Mouse (Mus musculus): ENCODE measurements at regions not wholly inside any gene's neighbourhood (a gene's known extent, or its start where the extent isn't known, plus 50 kb on each side); places are given as distances from the start of the nearest gene placed in this dataset.

DNA sequence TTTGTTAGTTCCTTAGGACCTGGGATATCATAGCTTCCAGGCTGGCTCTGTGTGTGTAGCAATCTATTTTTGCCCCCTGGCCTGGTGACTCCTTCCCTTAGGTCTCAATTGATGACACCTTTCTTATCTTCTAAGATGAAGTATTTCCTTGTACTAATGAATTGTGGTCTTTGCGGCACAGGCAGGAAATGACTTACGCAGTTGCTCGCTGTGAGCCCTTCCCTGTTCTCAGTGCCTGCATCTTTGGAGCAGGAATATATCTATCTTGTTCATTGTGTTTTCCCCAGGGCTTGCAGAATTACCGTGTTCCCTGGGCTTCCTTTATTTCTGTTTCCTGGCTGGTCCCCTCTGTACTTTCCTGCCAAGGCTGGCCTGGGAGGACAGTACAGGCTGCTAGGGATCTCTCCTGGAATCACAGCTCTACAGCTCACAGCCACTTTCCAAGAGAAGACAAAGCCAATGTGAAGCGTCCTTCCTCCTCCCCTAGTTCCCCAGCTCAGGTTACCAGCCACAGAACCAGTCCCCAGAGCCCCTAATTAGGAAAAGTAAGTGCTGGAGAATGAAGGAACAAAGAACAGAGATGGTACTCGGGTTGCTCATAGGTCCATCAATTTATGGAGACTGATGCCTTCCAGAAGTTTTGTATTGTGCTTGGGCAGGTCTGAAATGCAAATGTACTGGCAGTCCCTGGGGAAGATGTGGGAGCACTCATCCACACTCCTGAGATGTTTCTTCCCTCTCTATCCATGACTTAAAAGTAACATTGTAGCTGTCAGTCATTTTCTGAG, 119.2 kb upstream of the Eef2kmt start:
- peak; percentile 79 for ATAC-seq

DNA sequence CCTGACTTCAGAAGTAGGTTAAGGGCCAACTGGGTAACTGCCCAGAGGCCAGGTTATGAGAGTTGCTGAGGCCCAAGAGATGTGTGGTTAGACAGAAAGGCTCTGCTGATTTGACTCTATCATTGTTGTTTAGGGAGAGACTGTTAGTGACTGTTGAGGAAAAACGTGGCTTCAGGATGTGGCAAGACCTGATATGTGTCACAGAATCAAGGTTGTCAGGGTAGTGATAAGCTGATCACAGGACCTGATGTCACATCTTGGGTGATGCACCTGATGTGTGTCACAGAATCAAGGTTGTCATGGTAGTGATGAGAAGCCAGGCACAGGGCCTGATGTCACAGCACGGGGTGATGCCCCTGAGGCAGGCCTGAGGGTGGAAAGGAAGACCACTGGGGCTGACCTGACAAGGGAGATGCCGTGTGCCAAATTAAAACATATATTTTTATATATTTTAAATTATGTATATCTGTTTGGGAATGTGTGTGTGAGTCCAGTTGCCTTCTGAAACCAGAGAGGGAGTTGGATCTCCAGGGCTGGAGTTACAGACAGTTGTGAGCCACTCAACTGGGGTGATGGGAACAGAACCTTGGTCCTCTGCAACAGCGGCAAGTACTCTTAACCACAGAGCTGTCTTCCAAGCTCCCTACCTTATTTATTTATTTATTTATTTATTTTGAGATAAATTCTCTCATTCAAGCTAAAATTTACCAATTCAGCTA, 115.6 kb upstream of the Eef2kmt start:
- ATAC-seq = peak; percentile 20

DNA sequence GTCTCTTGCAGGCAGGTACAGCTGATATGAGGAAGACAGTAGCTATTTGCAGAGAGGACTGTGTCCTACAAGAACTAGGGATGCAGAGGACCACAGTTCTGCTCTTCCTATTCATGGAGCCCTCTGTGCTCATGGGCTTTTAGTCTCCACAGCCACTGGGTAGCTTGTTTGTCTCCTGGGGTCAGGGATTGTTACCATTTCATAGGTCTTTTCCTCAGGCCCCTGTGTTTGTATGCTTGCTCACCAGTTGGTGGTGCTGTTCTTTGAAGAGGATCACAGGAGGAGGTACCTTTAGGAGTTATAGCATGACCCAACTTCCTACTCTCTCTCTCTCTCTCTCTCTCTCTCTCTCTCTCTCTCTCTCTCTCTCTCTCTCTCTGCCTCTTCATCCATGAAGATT, 114.7 kb upstream of the Eef2kmt start:
- peak; percentile 29 for ATAC-seq

DNA sequence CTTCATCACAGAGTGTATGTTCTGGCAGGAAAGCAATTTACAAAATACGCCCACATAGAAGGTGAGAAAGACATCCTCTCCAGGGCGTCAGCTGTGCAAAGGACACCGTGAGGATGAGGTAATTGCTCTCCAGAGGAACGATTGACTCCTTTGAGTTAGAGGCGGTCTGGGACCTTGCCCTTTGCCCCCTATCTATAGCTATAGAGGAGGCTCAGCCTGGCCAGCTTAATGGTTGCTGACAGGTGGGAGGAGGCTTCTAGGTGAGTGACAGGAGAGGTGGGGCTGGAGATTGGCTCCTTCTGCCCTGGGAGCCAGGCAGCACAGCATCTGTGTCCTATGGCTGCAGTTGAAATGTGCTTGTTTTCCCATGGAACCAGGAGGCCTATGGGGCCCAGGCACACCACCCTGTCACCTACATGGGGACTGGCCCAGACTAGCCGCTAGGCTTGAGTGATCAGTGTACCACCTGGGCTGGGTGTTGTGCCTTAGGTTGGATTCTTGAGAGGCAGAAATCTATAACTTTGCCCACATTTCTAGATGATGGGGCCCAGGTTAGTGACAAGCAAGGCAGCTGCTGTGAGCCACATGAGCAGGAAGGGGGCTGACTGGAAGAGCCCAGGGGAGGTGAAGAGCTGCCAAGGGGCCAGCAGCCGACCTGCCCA, 113.2 kb upstream of the Eef2kmt start:
- ATAC-seq = peak; percentile 66

DNA sequence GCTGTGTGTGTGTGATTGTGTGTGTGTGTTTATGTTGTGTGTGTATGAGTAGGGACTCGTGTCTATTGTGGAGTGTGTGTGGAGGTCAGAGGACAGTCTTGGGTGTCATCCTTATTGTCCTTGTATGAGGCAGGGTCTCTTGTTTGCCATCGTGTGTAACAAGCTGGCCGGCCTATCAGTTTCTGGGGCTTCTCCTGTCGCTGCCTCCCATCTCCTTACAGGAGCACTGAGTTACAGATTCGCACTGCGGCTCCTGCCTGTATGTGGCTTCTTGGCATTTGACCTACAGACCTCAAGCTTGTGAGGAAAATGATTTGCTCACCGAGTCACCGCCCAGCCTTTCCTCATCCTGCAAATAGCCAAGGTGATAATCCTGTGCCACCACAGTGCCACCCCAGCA, 112.6 kb upstream of the Eef2kmt start:
- ATAC-seq = no peak

DNA sequence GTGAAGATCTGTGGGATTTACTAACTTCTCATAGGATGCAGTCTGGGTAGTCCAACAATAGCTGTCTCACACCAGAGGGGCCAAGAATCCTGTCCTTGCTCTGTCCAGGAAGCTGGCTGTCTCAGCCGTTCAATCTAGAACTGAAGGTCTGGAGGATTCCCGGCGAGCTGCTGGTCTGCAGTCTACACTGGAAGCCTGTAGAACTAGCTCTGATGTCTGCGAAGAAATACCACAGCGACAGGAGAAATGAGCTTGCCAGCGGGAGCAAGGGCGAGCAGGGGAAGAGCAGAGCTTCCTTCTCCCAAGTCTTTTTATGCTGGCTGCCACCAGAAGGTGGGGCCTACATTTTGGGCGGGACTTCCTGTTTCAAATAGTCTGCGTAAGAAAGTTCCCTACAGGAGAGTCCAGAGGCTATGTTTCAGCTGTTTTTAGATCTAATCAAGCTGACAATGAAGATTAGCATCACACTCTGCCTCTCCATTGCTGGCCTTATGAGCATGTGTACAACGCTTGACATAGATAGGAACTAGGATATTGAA, 111.9 kb upstream of the Eef2kmt start:
- no peak for ATAC-seq

DNA sequence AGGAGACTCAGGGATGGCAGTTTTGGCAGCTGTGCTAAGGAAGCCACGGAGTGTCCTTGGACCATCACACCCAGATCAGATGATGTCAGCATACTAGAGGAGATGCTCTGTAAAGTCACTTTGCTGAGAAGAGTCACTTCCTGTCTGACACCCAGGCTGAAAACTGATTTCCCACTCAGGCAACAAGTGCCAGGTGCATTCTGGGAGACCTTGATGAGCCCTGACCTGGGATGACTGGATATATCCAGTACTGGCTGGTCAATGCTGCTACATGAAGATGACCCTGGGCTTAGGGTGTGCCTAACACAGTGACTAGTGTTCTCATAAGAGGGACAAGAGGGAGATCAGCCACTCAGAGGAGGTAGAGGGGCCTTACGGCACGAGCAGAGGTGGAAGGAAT, 110.2 kb upstream of the Eef2kmt start:
- ATAC-seq = no peak

DNA sequence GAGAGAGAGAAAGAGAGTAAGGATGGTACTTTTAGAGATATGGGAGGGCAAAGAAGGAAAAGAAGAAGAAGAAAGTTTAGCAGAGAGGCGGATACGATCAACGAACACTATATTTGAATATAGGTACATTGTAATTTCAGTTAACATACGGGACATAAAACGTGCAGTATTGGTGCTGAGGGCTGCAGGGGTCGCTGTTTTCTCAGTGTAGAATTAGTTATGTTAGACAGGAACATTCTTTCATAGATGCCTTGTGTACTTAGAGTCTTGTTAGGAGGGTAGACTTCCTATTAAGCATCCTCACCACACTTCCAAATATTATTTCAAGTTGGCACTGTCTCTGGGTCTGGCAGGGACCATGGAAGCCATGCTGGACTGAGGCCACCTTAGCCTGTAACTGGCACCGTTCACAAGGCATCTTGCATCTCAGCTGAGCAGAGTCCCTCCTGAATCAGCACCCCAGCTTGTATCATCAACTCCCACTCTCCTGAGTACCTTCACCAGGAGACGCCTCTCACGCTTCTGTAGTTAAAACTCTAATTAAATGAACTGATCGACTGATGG, 107.3 kb upstream of the Eef2kmt start:
- peak; percentile 57 for ATAC-seq

DNA sequence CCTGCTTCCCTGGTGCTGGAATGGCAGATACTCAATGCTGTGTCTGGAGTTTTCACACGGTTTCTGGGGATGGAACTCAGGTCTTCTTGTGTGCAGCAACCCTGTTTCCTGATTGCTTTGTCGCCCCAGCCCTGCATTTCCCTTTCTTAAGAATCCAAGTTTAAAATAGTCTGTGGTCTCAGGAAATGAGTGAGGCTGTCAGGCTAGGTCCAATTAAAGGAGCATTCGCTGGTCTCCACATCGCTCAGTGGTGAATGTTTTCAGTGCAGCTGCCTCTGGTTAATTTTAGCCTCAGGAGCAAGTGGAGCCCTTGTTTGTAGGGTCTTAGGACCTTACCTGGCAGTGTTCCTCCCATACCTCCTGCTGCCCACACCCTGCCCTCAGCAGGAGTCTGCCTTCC, 103.4 kb upstream of the Eef2kmt start:
- no peak for ATAC-seq

DNA sequence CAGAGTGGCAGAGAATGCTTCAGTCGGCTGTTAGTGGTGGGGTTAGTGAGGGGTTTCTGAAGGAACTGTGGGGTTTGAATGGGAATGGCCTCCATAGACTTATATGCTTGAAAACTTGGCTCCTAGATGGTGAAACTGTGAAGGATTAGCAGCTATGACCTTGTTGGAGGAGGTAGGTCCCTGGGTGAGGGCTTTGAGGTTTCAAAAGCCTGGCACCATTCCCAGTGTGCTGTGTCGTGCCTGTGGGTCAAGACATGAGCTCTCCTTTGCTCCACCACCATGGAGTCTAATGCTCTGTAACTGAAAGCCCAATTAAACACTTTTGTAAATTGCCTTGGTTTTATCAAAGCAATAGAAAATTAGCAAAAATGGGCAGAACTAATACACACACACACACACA, 98.1 kb upstream of the Eef2kmt start:
- no peak for ATAC-seq

DNA sequence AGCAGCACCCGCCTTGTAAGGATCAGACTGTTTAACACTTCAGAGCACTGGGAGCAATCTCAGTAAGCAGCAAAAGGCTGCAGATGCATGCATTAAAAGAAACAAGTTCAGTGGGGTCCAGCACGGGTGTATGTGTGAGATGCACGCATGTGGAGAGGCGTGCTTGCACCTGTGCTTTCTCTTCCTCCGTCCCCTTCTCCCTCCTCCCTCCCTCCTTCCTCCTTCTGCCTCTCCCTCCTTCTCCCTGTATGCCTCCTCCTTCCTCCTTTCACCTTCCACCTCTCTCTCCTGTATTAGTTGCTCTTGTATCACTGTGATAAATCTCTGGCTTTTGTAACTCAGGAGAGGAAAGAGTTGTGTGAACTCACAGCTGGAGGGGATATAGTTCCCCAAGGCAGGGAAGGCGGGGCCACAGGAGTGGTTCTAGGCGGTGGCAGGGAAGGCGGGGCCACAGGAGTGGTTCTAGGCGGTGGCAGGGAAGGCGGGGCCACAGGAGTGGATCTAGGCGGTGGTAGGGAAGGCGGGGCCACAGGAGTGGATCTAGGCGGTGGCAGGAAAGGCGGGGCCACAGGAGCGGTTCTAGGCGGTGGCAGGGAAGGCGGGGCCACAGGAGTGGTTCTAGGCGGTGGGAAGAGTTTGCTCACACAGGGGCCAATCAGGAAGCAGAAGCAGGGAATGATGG, 96.2 kb upstream of the Eef2kmt start:
- ATAC-seq = peak; percentile 87

DNA sequence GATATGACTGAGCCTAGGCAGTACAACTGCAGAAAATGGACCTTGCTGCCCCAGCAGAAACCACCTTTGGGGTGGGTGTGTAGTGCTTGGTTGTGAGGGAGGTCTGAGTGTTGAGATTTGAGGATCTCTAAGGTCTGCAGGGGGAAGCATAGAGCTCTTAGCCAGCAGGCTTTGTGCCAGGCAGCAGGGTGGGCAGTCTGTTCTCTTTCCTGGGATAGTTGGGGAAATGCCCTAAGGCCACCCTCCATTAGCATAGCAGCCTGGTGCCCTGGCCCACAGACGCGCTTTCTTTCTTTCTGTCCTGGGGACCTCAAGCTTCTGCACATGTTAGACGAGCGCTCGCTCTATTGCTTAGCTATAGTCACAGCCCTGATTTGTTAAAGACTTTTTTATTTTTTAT, 91.4 kb upstream of the Eef2kmt start:
- ATAC-seq = no peak

DNA sequence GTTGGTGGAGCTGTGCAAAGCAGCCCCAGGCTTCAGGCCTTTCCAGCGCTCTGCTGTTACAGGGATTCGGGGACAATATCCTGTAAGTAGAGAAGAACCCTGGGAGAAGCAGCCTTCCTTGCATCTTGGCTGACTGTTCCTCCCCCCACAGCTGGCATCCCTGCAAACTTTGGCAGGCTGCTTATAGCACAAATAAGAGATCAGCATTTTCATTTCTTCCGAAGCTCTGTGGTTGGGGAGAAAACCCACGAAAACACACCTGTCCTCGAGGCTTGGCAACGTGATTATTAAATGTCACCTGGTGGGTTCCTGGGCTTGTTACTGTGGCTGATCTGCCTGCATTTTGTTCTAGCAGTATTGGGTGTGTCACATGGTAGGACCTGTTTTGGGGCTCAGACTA, 86.5 kb upstream of the Eef2kmt start:
- ATAC-seq = no peak

DNA sequence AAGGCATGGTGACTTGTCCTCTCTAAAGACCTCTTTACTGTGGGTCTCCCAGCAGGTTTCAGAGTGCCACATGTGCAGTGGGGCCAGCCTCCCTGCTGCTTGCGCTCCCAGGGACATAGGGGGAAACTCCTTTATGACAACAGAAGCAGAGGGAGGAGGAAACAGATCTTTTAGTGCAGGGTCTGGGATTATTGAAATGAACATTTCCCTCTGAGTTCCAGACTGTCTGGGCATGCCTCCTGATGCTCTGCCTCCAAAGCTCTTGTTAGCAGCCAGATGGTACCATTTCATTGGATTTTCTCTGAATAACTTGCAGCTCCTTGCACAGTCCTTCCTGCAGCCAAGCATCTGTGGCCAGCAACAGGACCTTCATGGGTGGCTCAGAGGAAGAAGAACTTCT, 60.5 kb upstream of the Eef2kmt start:
- no peak for ATAC-seq

DNA sequence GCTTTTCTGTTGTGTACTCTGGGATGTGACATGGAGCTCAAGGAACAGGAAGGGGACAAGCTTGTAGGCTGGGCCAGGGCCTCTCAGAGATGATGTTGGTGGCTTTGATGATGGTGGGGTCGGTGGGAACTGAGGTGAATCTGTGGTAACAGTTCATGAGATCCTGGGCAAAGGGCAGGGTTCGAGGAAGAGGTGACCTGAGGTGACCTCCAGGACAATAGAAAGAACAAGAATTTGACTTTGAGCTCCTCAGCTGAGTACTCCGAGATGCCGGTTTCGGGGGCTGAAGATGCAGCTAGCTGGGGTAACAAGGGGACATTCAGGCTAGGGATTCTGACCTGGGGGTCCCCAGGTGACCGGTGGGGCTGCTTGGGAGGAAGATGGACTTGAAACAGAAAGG, 57.5 kb upstream of the Eef2kmt start:
- ATAC-seq = no peak

DNA sequence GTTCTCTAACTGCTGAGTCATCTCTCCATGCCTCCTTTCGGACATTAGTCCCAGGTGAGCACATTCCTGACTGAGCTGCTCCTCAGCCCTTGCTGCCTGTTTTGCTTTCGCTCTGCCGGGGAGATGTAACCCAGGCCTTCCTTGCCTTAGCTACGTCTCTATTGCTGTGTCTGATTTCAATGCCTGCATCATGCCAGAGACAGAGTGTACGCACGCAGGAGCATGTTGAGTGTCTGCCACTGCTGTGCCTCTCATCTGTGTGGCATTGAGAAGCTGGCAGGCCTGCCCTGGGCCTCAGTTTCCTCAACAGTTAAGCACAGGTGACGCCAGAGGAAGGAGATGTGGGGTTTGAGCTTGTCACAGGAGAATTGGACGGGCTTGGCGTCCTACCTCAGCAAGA, 55.7 kb upstream of the Eef2kmt start:
- ATAC-seq = no peak

DNA sequence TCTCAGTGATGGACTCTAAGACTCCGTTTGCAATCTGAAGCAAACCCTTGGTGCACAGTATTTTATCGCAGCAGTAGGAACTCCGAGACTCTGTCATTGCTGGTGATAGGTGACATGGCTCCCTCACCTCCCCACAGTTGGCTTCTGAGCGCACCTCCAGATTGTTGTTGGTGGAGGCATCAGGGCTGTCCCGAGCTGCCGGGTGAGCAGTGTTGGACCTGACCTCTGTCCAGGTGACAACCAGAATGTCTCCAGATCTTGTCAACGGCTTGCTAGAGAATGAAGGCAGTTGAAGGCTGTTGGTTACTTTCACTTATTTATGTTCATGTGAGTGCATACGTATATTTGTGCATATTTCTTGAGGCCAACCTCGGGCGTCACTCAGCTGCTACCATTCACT, 55.0 kb upstream of the Eef2kmt start:
- ATAC-seq = no peak

DNA sequence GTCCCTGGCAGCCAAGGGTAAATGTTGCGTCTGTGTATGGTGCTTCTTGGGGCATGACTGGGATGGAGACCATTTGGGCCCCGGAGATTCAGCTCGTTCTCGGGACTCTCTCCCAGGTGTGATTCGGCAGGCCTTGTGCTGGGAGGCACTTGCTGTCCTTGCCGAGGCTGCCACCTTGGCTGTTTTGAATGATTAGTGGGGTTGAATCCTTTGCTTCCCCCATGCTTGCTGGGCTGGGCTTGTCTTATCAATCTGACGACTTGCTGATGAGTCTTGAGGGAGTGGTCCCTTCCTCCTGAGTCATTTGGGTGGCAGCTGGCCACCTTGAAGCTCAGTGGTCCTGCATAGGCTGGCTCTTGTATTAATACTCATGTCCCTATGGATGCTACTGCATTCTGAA, 52.0 kb upstream of the Eef2kmt start:
- no peak for ATAC-seq

DNA sequence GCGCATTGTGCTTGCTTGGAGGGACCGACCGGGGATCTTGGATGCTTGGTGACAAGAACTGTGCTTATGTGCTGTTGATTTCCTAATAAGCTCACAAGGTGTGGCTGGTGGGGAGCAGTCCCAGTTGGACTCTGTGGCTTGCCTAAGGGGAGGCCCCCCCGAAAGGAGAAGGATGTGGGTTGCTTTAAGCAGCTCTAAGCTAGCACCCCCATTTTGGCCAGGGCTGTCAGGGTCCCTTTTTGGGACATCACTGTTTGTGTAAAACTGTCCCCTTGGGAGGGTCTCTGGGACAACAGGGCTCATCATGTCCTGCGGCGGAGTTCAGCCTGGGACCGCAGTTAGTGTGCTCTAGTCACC, 51.4 kb upstream of the Eef2kmt start:
- no peak for ATAC-seq

DNA sequence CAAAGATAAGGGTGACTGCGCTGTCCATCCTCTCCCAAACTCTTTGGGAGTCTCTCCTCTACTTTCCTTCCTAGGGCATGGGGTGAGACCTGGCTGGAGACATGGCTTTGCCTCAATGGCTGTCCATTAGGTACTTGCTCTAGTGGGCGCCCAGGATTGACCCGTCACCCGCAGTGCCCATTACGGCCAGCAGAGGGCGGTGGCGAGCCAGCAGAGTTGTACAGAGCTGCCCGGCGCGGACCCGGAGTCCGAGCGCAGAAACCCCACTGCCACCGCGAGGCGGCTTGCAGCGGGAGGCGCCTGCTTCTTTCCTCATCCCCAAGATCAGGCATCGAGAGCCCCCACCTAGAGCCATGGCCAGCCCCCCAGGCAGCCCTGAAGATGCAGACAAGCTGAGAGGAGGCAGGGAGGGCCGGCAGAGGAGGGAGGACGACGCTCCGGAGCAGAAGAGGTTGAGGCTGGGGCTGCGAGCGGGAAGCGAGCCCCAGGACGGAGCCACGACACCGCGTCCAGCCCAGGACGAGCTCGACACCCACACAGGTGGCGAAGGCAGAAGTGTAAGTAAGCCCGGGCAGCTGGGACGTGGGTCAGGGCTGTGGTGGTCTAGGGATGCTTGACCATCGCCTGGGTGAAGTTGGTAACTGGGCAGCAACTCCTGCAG, 50.9 kb upstream of the Eef2kmt start:
- ATAC-seq = peak; percentile 65
